ENCODE assay signal across 8 mouse cellular contexts in the genomic region with DNA sequence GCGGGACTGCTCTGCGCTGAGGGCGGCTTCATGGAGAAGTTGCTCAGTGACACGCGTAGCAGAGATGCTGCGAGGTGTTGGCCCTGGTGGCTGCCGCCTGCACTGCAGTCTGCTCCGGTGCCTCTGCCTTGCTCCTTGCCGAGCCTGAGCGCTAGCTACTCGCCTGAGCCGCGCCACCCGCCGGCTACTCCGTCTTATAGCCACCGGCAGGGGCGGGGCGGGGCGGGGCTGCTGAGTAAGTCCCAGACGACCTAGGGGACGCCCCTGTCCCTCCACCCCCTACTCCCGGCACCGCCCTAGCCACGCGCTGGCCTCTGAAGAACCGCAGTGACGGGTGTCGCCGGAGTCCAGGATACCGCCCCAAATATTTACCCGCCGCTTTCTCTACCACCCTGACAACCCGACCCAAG. TPM values are rescaled to one million over a fixed set of nuclear protein-coding genes. Genes with fewer than 3 reads are reported as not detected.
A peak's percentile ranks its signal among the peaks of the same experiment; 100 is the strongest.
DNase-seq lines count a peak whose midpoint lies in the region; ATAC-seq lines count a peak whose summit lies in the region.

Rgcc (minus strand) TSS at position 180 of the 410 bp plus-strand sequence.

- no peaks in the 10 kb centered on the region for H3K36me3 ChIP-seq in embryonic facial prominence, embryonic 10.5 days (replicated peaks)
- H3K36me3 ChIP-seq in intestine, embryonic 16.5 days (ENCODE audit: control insufficient read depth, insufficient read depth, low read length): no peaks in the 10 kb centered on the region

- under 1% methylated on average over 34 of the region's 34 CpGs for WGBS in embryonic facial prominence, embryonic 10.5 days
- under 1% methylated on average over 34 of the region's 34 CpGs for WGBS in intestine, embryonic 16.5 days

- DNase-seq in adrenal gland, postnatal 14 days: peak; percentile 97
- DNase-seq in embryonic facial prominence, embryonic 10.5 days (ENCODE audit: low spot score): peak; percentile 96
- DNase-seq in gonadal fat pad, adult 2 months (ENCODE audit: low read depth): no peak
- peak; percentile 88 to 95 for DNase-seq in left cerebral cortex, postnatal 25 days (ENCODE audit: low spot score in 2 of 2)
- DNase-seq in mesoderm, embryonic 11.5 days (ENCODE audit: low read depth, low spot score): peak; percentile 94
- peak; percentile 90 for DNase-seq in right cerebral cortex, postnatal 25 days
- peak; percentile 83 to 93 for DNase-seq in urinary bladder, postnatal 36 days (ENCODE audit: low spot score in 2 of 2)

- H3K9ac ChIP-seq in intestine, embryonic 16.5 days (ENCODE audit: low read depth, low read length): peak within 1 kb of the TSS; percentile 73

- peak within 1 kb of the TSS; percentile 100 for H3K4me2 ChIP-seq in intestine, embryonic 16.5 days (ENCODE audit: low read depth, low read length)

- H3K27ac ChIP-seq in embryonic facial prominence, embryonic 10.5 days (replicated peaks): peak within 1 kb of the TSS; percentile 79
- no peak within 1 kb of the TSS for H3K27ac ChIP-seq in intestine, embryonic 16.5 days (ENCODE audit: low read length)

- peaks cover 67% of the 10 kb centered on the region for H3K27me3 ChIP-seq in embryonic facial prominence, embryonic 10.5 days (replicated peaks; ENCODE audit: low read depth, poor library complexity, severe bottlenecking)
- H3K27me3 ChIP-seq in intestine, embryonic 16.5 days (replicated peaks; ENCODE audit: control insufficient read depth, insufficient read depth, low read length): no peaks in the 10 kb centered on the region; the same call in 1 of the 2 replicates

- peak within 1 kb of the TSS; percentile 69 for H3K4me3 ChIP-seq in embryonic facial prominence, embryonic 10.5 days
- peak within 1 kb of the TSS; percentile 65 for H3K4me3 ChIP-seq in intestine, embryonic 16.5 days (ENCODE audit: low read length)

- ATAC-seq in intestine, embryonic 16.5 days: peak; percentile 99

- intact Hi-C loops in left cerebral cortex, postnatal 25 days (cut with DNase I): loop anchor here (5.0 to 10.0 kb wide), 3 partner anchors 94 to 627 kb away; no protein-coding TSS in a partner anchor

- H3K9me3 ChIP-seq in embryonic facial prominence, embryonic 10.5 days: no peaks in the 10 kb centered on the region
- H3K9me3 ChIP-seq in intestine, embryonic 16.5 days (ENCODE audit: control insufficient read depth, low read length): no peaks in the 10 kb centered on the region

- peaks cover 51% of the 10 kb centered on the region for H3K4me1 ChIP-seq in embryonic facial prominence, embryonic 10.5 days
- H3K4me1 ChIP-seq in intestine, embryonic 16.5 days (ENCODE audit: control insufficient read depth, insufficient read depth, low read length): peaks cover 3% of the 10 kb centered on the region; the same call in 1 of the 2 replicates

RNA-seq across cellular contexts. Expression of gene Rgcc, which starts in this region (rescaled TPM):
- 172 and 203 TPM in 2 replicates for total RNA-seq in adrenal gland, postnatal 14 days (2021)
- 30.3 and 48.2 TPM in 2 replicates for polyA plus RNA-seq in embryonic facial prominence, embryonic 10.5 days (2016; fragmentation: Nextera tagmentation; extraction: Ambion mirVana)
- 535 and 800 TPM in 2 replicates for polyA plus RNA-seq in gonadal fat pad, adult 2 months (2012; rRNA removed)
- polyA plus RNA-seq in intestine, embryonic 16.5 days (2015; fragmentation: Nextera tagmentation; extraction: Ambion mirVana): 39.4 and 46.2 TPM in 2 replicates
- 10 to 100 TPM; 31.9 to 42.4 TPM for total RNA-seq in left cerebral cortex, postnatal 25 days (2021)

Comparison
In these comparisons a context has a peak if more than half of its experiments do, and no peak if none do; other contexts are left out.
1. RNA of gene Rgcc (polyA plus RNA-seq): 535 to 800 TPM in gonadal fat pad, adult 2 months; 30.3 to 48.2 TPM in embryonic facial prominence, embryonic 10.5 days and 39.4 to 46.2 TPM in intestine, embryonic 16.5 days; every median in the first group is over 10 times any median in the second.